Mouse (Mus musculus) brown adipose tissue, adult 24 weeks (tissue): ENCODE measurements at regions not wholly inside any gene's neighbourhood (a gene's known extent, or its start where the extent isn't known, plus 50 kb on each side); places are given as distances from the start of the nearest gene placed in this dataset.

ENCODE experiments used
- H3K27ac ChIP-seq: fragments of 200-500 bp; replicated peaks from 2 replicates; pipeline ENCODE4 v1.5.1; 2012; ENCODE audit warnings: low read depth, mild to moderate bottlenecking, low read length
- H3K4me1 ChIP-seq: fragments of 200-500 bp; 2 replicates; pipeline ENCODE4 v1.6.1; 2012; ENCODE audit warnings: low read length, mixed read lengths; ENCODE audit not compliant: control insufficient read depth, insufficient read depth, insufficient read length
- H3K4me3 ChIP-seq: fragments of 200-500 bp; 2 replicates; pipeline ENCODE4 v1.5.1; 2012; ENCODE audit warnings: low read depth, mild to moderate bottlenecking, low read length, moderate library complexity; ENCODE audit not compliant: insufficient read depth

DNA sequence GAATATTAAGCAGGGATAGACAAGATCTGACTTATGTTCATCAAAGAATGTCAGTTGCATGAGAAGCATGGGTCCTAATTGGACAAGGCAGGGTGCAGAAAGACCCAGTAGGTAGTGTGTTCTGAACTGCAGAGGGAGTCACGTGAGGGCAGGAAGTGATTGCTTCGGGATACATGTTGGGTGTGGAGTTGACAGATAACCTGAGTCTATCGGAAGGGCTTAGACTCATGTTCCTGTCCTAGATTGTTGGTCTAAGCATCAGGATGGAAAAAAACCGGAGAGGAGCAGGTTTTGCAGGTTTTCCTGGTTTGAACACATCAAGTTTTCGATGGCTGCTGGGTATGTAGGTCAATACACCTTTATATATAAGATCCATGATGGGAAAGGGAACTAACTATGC lies 101.8 kb upstream of the Tab2 start:
- Histone ChIP-seq H3K4me3 (no peak overlapping the region), H3K27ac (no peak overlapping the region), H3K4me1 (no peaks in the 10 kb centered on the region)

- Histone ChIP-seq H3K4me3 (no peak overlapping the region), H3K27ac (no peak overlapping the region), H3K4me1 (no peaks in the 10 kb centered on the region)
Measured at GRCm38 (mm10) chr10:8055293-8055692, 99.3 kb upstream of the Tab2 start.

GRCm38 (mm10) chr10:8043416-8044163 lies 87.6 kb upstream of the Tab2 start:
- Histone ChIP-seq H3K4me3 (no peak overlapping the region), H3K27ac (no peak overlapping the region), H3K4me1 (no peaks in the 10 kb centered on the region)

GRCm38 (mm10) chr10:8042306-8042705 lies 86.3 kb upstream of the Tab2 start:
- H3K27ac ChIP-seq = no peak overlapping the region
- no peak overlapping the region for H3K4me3 ChIP-seq
- H3K4me1 ChIP-seq = no peaks in the 10 kb centered on the region

GRCm38 (mm10) chr10:8041790-8042189 lies 85.8 kb upstream of the Tab2 start:
- H3K4me1 ChIP-seq = no peaks in the 10 kb centered on the region; the same call in 1 of the 2 replicates
- no peak overlapping the region for H3K4me3 ChIP-seq
- H3K27ac ChIP-seq = no peak overlapping the region

GRCm38 (mm10) chr10:8037986-8038631 lies 82.1 kb upstream of the Tab2 start:
- Histone ChIP-seq H3K4me3 (no peak overlapping the region), H3K27ac (no peak overlapping the region), H3K4me1 (peaks cover 2% of the 10 kb centered on the region)

DNA sequence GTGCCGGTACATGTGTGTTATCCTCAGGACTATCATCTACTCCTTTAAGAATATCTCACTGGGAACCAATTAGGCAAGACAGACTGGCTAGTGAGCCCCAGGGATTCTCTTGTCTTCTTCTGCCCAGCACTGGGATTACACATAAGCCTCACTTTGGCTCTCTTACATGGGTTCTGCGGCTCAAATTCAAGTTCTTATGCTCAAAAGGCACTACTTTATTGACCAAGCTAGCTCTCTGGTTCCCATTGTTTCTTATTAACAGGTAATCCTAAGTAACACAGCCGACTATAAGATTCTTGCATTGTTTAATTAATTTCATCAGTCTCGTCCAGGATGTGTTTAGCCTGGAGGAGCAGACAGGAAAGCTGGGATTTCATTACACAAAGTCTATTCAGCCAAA lies 80.3 kb upstream of the Tab2 start:
- Histone ChIP-seq H3K4me1 (peaks cover 2% of the 10 kb centered on the region), H3K27ac (no peak overlapping the region), H3K4me3 (no peak overlapping the region)

GRCm38 (mm10) chr10:8035310-8035709 lies 79.3 kb upstream of the Tab2 start:
- Histone ChIP-seq H3K27ac (no peak overlapping the region), H3K4me1 (peaks cover 2% of the 10 kb centered on the region), H3K4me3 (no peak overlapping the region)

DNA sequence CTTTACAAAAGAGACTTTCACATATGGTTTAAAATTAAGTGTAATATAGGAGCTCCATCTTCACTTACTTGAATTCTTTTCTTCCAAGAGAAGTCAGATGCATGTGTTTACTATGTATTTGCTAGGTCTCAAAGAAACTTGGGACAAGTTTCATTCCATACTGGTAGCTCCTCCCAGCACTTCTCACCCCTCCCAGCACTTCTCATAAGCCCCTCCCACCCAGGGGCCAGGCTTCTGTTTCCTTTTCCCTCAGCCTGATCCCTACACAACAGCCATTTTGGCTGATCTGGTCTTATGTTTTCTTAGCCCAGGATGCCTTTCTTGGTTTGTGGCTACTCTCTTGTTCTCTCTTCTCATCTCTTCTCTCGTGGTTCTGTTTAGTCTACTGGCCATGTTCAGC lies 76.2 kb upstream of the Tab2 start:
- Histone ChIP-seq H3K4me1 (peaks cover 2% of the 10 kb centered on the region), H3K27ac (no peak overlapping the region), H3K4me3 (no peak overlapping the region)

GRCm38 (mm10) chr10:8028840-8029239 lies 72.8 kb upstream of the Tab2 start:
- H3K27ac ChIP-seq = no peak overlapping the region
- H3K4me1 ChIP-seq = 0 out of 2 replicates have a peak, but pooled peaks cover 2% of the 10 kb centered on the region
- H3K4me3 ChIP-seq = no peak overlapping the region

DNA sequence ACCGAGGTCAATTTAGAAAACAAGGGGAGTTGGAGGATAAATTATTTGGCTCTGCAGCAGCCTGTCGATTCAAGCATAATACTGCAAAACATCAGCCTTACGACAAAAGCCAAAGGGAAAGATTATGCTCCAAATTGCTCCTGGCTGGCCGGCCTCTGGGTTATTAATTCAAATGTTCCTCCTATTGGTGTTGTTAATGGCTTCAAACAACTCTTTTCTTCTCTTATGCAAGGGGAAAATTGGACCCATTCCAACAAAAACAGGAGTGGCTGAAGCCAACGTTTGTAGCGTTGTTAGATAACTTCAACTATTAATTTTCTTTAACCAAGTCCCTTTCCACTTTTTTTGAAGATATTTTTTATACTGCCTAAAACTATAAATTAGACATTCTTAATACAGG lies 71.0 kb upstream of the Tab2 start:
- Histone ChIP-seq H3K4me1 (0 out of 2 replicates have a peak, but pooled peaks cover 2% of the 10 kb centered on the region), H3K4me3 (no peak overlapping the region), H3K27ac (no peak overlapping the region)

- Histone ChIP-seq H3K27ac (no peak overlapping the region), H3K4me1 (peaks cover 2% of the 10 kb centered on the region; the same call in 1 of the 2 replicates), H3K4me3 (no peak overlapping the region)
Measured at GRCm38 (mm10) chr10:8023741-8024140, 67.7 kb upstream of the Tab2 start.

- Histone ChIP-seq H3K27ac (no peak overlapping the region), H3K4me3 (no peak overlapping the region), H3K4me1 (peaks cover 2% of the 10 kb centered on the region; the same call in 1 of the 2 replicates)
Measured at GRCm38 (mm10) chr10:8021971-8022370, 65.9 kb upstream of the Tab2 start.

GRCm38 (mm10) chr10:8020916-8021705 lies 65.1 kb upstream of the Tab2 start:
- Histone ChIP-seq H3K4me1 (no peaks in the 10 kb centered on the region; the same call in 1 of the 2 replicates), H3K27ac (no peak overlapping the region), H3K4me3 (no peak overlapping the region)

- Histone ChIP-seq H3K4me3 (no peak overlapping the region), H3K4me1 (no peaks in the 10 kb centered on the region; the same call in 1 of the 2 replicates), H3K27ac (no peak overlapping the region)
Measured at GRCm38 (mm10) chr10:8020113-8020512, 64.1 kb upstream of the Tab2 start.
